Mouse (Mus musculus) embryonic facial prominence, embryonic 12.5 days (tissue): ENCODE results near the gene Ppara. TPM values are rescaled to one million over a fixed set of nuclear protein-coding genes. Genes with fewer than 3 reads are reported as not detected.

Source experiments
- ATAC-seq: fragments of 200-750 bp; cut with Nextera tagmentation; 2 replicates; pipeline ENCODE4 v1.8.0; 2017; ENCODE audit not compliant: insufficient number of reproducible peaks, insufficient read depth, low FRiP score, low TSS enrichment
- H3K27ac ChIP-seq: fragments of 300-500 bp; sonication (generic); 2 replicates; pipeline ENCODE4 v1.5.1; 2016; ENCODE audit warnings: mild to moderate bottlenecking
- H3K27me3 ChIP-seq: fragments of 300-500 bp; sonication (generic); 2 replicates; pipeline ENCODE4 v1.6.1; 2016; ENCODE audit warnings: mild to moderate bottlenecking, moderate library complexity
- H3K36me3 ChIP-seq: fragments of 300-500 bp; sonication (generic); 2 replicates; pipeline ENCODE4 v1.6.1; 2016; ENCODE audit warnings: mild to moderate bottlenecking
- H3K4me1 ChIP-seq: fragments of 300-500 bp; sonication (generic); 2 replicates; pipeline ENCODE4 v1.6.1; 2016
- H3K4me2 ChIP-seq: fragments of 300-500 bp; sonication (generic); replicated peaks from 2 replicates; pipeline ENCODE4 v1.6.1; 2016; ENCODE audit warnings: mild to moderate bottlenecking, moderate library complexity
- H3K4me3 ChIP-seq: fragments of 300-500 bp; sonication (generic); 2 replicates; pipeline ENCODE4 v1.5.1; 2016; ENCODE audit warnings: mild to moderate bottlenecking
- H3K9ac ChIP-seq: fragments of 300-500 bp; sonication (generic); 2 replicates; pipeline ENCODE4 v1.6.1; 2016; ENCODE audit warnings: mild to moderate bottlenecking, moderate library complexity
- H3K9me3 ChIP-seq: fragments of 300-500 bp; sonication (generic); 2 replicates; pipeline ENCODE4 v1.6.1; 2016; ENCODE audit warnings: mild to moderate bottlenecking, moderate library complexity
- WGBS: fragments of 180-500 bp; shearing (Covaris S2); methylation state at CpG from one replicate; pipeline ENCODE4 v1.1.7; 2016; 5-methylcytosine and 5-hydroxymethylcytosine counted together
- polyA plus RNA-seq: library from polyadenylated mRNA; unstranded; fragments of >200 nt; fragmentation: Nextera tagmentation; extraction: Ambion mirVana; gene quantifications from 2 replicates; pipeline ENCODE4 v1.2.1, GENCODE M21; 2016

Ppara gene
- polyA plus RNA-seq, 1 experiment from 2014 or later: 2.2 TPM

GRCm38 (mm10) chr15:85731885-85732603, 2.7 kb upstream of the Ppara start:
- no peak for ATAC-seq
- H3K4me2 ChIP-seq: no peak overlapping the region
- H3K36me3 ChIP-seq: no peaks in the 10 kb centered on the region
- no peak overlapping the region for H3K9ac ChIP-seq
- H3K9me3 ChIP-seq: no peaks in the 10 kb centered on the region
- H3K27ac ChIP-seq: no peak overlapping the region
- H3K4me3 ChIP-seq: no peak overlapping the region
- peaks cover 55% of the 10 kb centered on the region for H3K27me3 ChIP-seq
- WGBS: 76% methylated on average over 3 of the region's 3 CpGs
- peaks cover 6% of the 10 kb centered on the region; the same call in 1 of the 2 replicates for H3K4me1 ChIP-seq

- Histone ChIP-seq H3K9me3 (no peaks in the 10 kb centered on the region), H3K27ac (no peak overlapping the region), H3K4me2 (no peak overlapping the region), H3K9ac (no peak overlapping the region), H3K36me3 (no peaks in the 10 kb centered on the region), H3K4me3 (no peak overlapping the region), H3K27me3 (peaks cover 60% of the 10 kb centered on the region), H3K4me1 (peaks cover 6% of the 10 kb centered on the region; the same call in 1 of the 2 replicates)
- 72% methylated on average over 5 of the region's 5 CpGs for WGBS
- ATAC-seq: no peak
Measured at GRCm38 (mm10) chr15:85732604-85732968, 2.2 kb upstream of the Ppara start.

- Histone ChIP-seq H3K4me1 (peaks cover 6% of the 10 kb centered on the region; the same call in 1 of the 2 replicates), H3K27ac (no peak overlapping the region)
- 88% methylated on average over 2 of the region's 2 CpGs for WGBS
Measured at GRCm38 (mm10) chr15:85733686-85734085, 1.1 kb upstream of the Ppara start.

GRCm38 (mm10) chr15:85734148-85734547, 635 bp upstream of the Ppara start:
- no peaks in the 10 kb centered on the region for H3K36me3 ChIP-seq
- no peak for ATAC-seq
- no peak overlapping the region; the same call in 1 of the 2 replicates for H3K4me2 ChIP-seq
- H3K4me1 ChIP-seq: peaks cover 6% of the 10 kb centered on the region; the same call in 1 of the 2 replicates
- no peak overlapping the region for H3K9ac ChIP-seq
- peaks cover 63% of the 10 kb centered on the region for H3K27me3 ChIP-seq
- peak overlapping the region; percentile 72; the same call in 1 of the 2 replicates for H3K4me3 ChIP-seq
- no peak overlapping the region for H3K27ac ChIP-seq
- H3K9me3 ChIP-seq: no peaks in the 10 kb centered on the region
- 40% methylated on average over 8 of the region's 8 CpGs for WGBS

More at GRCm38 (mm10) chr15:85733686-85734085, 1.1 kb upstream of the Ppara start:
- H3K9ac ChIP-seq: no peak overlapping the region
- ATAC-seq: no peak
- H3K9me3 ChIP-seq: no peaks in the 10 kb centered on the region
- no peak overlapping the region for H3K4me3 ChIP-seq
- peaks cover 63% of the 10 kb centered on the region for H3K27me3 ChIP-seq
- no peak overlapping the region for H3K4me2 ChIP-seq
- no peaks in the 10 kb centered on the region for H3K36me3 ChIP-seq

- H3K36me3 ChIP-seq: no peaks in the 10 kb centered on the region
- under 1% methylated on average over 78 of the region's 78 CpGs for WGBS
Measured at GRCm38 (mm10) chr15:85735063-85735835, 466 bp downstream of the Ppara start.

GRCm38 (mm10) chr15:85735836-85736190, 1.0 kb downstream of the Ppara start:
- no peaks in the 10 kb centered on the region for H3K36me3 ChIP-seq
- H3K4me1 ChIP-seq: peaks cover 6% of the 10 kb centered on the region; the same call in 1 of the 2 replicates
- H3K4me2 ChIP-seq: peak overlapping the region; percentile 89
- no peaks in the 10 kb centered on the region for H3K9me3 ChIP-seq
- WGBS: 2% methylated on average over 23 of the region's 25 CpGs
- H3K27ac ChIP-seq: no peak overlapping the region
- H3K27me3 ChIP-seq: peaks cover 59% of the 10 kb centered on the region
- peak overlapping the region; percentile 72 for H3K4me3 ChIP-seq
- no peak for ATAC-seq
- H3K9ac ChIP-seq: peak overlapping the region; percentile 68

More at GRCm38 (mm10) chr15:85735063-85735835, 466 bp downstream of the Ppara start:
- Histone ChIP-seq H3K9me3 (no peaks in the 10 kb centered on the region), H3K4me2 (peak overlapping the region; percentile 89), H3K27me3 (peaks cover 60% of the 10 kb centered on the region), H3K4me3 (peak overlapping the region; percentile 72), H3K27ac (no peak overlapping the region), H3K4me1 (peaks cover 6% of the 10 kb centered on the region; the same call in 1 of the 2 replicates), H3K9ac (peak overlapping the region; percentile 68)
- ATAC-seq: peak; percentile 89

GRCm38 (mm10) chr15:85736506-85736905, 1.7 kb downstream of the Ppara start:
- Histone ChIP-seq H3K27me3 (peaks cover 59% of the 10 kb centered on the region), H3K9ac (no peak overlapping the region), H3K4me1 (peaks cover 6% of the 10 kb centered on the region; the same call in 1 of the 2 replicates), H3K4me2 (no peak overlapping the region), H3K27ac (no peak overlapping the region), H3K4me3 (peak overlapping the region; percentile 72; the same call in 1 of the 2 replicates), H3K36me3 (no peaks in the 10 kb centered on the region), H3K9me3 (no peaks in the 10 kb centered on the region)
- ATAC-seq: no peak
- 55% methylated on average over 10 of the region's 10 CpGs for WGBS

GRCm38 (mm10) chr15:85738416-85738815, 3.6 kb downstream of the Ppara start:
- H3K36me3 ChIP-seq: no peaks in the 10 kb centered on the region
- ATAC-seq: no peak
- H3K27me3 ChIP-seq: peaks cover 44% of the 10 kb centered on the region
- no peak overlapping the region for H3K27ac ChIP-seq
- no peak overlapping the region for H3K9ac ChIP-seq
- H3K4me1 ChIP-seq: peaks cover 6% of the 10 kb centered on the region; the same call in 1 of the 2 replicates
- WGBS: 64% methylated on average over 3 of the region's 3 CpGs
- H3K9me3 ChIP-seq: no peaks in the 10 kb centered on the region
- no peak overlapping the region for H3K4me3 ChIP-seq
- H3K4me2 ChIP-seq: no peak overlapping the region

- ATAC-seq: no peak
- Histone ChIP-seq H3K9ac (no peak overlapping the region), H3K4me1 (peaks cover 6% of the 10 kb centered on the region; the same call in 1 of the 2 replicates), H3K27me3 (peaks cover 39% of the 10 kb centered on the region), H3K27ac (no peak overlapping the region), H3K4me2 (no peak overlapping the region), H3K36me3 (no peaks in the 10 kb centered on the region), H3K9me3 (no peaks in the 10 kb centered on the region), H3K4me3 (no peak overlapping the region)
- 77% methylated on average over 5 of the region's 5 CpGs for WGBS
Measured at GRCm38 (mm10) chr15:85738939-85739338, 4.2 kb downstream of the Ppara start.

- 83% methylated on average over 9 of the region's 9 CpGs for WGBS
- Histone ChIP-seq H3K27me3 (peaks cover 3% of the 10 kb centered on the region; the same call in 1 of the 2 replicates), H3K4me1 (no peaks in the 10 kb centered on the region), H3K9ac (no peak overlapping the region), H3K27ac (no peak overlapping the region), H3K4me2 (no peak overlapping the region), H3K36me3 (no peaks in the 10 kb centered on the region), H3K4me3 (no peak overlapping the region), H3K9me3 (no peaks in the 10 kb centered on the region)
- ATAC-seq: no peak
Measured at GRCm38 (mm10) chr15:85742608-85743007, 7.8 kb downstream of the Ppara start.

- H3K27me3 ChIP-seq: no peaks in the 10 kb centered on the region
- no peaks in the 10 kb centered on the region for H3K36me3 ChIP-seq
- H3K9me3 ChIP-seq: no peaks in the 10 kb centered on the region
- no peak overlapping the region for H3K4me2 ChIP-seq
- WGBS: 66% methylated on average over 3 of the region's 3 CpGs
- H3K4me1 ChIP-seq: no peaks in the 10 kb centered on the region
- no peak overlapping the region for H3K27ac ChIP-seq
- no peak overlapping the region for H3K9ac ChIP-seq
- no peak for ATAC-seq
- no peak overlapping the region for H3K4me3 ChIP-seq
Measured at GRCm38 (mm10) chr15:85743946-85744345, 9.2 kb downstream of the Ppara start.
